Mouse (Mus musculus) central nervous system, embryonic 11.5 days (tissue): ENCODE measurements around the gene G6pc. TPM values are rescaled to one million over a fixed set of nuclear protein-coding genes. Genes with fewer than 3 reads are reported as not detected.

Experiments
- polyA plus RNA-seq: library from polyadenylated mRNA; depleted of rRNA; stranded (reverse); fragments of >200 nt; gene quantifications from 2 replicates; pipeline ENCODE4 v1.2.3, GENCODE M21; 2012; rRNA removed

Gene G6pc
- polyA plus RNA-seq, result not detected in 2 replicates

DNA sequence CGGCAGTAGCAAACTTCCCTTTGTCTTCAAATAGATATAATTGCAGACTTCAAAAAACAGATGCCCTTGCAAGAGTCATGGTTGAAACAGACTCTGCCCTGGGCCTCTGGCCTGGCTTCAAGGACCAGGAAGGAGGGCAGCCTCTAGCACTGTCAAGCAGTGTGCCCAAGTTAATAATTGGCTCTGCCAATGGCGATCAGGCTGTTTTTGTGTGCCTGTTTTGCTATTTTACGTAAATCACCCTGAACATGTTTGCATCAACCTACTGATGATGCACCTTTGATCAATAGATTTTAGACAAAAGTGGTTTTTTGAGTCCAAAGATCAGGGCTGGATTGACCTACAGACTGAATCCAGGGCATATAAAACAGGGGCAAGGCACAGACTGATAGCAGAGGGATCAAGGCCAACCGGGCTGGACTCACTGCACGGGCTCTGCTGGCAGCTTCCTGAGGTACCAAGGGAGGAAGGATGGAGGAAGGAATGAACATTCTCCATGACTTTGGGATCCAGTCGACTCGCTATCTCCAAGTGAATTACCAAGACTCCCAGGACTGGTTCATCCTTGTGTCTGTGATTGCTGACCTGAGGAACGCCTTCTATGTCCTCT lies at the start of gene G6pc:
TSS of gene G6pc (plus strand) at position 236 of the 610 bp plus-strand sequence.

DNA sequence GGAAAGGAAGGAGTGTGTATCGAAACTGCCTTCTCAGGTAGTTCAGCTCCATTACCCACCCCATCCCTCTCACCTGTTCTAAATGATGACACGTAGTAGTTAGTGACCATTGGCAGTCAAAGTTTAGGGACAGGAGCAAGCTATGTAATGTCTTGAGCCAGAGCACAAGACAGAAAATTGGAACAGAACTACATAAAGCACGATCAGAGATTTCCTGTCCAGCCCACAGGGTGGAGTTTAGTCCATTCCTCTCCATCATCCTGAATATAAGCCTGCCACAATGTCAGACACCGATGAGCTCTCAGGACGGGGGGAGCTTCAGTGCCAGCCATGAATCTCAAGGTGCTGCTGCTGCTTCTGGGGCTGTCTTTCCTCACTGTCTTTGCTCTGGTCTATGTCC lies 42.6 kb upstream of the G6pc start, which contains the start of gene Aoc2:
TSS of gene Aoc2 (plus strand) at position 301 of the 400 bp plus-strand sequence.

DNA sequence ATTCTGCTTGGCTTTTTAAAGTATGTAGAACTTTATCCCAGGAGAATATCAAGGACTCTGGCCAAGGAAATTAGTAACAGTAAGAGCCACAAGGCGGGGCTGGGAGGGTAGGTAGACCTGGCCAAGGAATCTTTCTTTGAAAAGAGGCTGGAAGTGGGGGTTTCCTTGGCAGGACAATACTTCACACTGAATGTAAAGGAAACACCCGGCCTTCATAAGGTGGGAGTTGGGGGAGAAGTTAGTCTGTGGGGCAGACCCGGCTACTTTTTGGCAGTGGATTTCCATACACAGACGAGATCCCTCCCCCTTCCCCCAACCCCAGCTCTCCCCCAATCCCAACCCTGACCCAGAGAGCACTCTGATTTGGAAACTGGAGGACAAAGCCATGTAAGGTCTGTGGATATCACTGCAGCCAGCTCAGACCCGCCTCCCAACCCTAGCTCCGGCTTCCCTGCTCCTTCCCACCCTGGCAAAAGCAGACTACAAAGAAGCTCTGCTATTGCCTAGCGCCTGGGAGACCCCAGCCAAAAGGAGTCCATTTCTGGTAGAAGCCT lies 36.9 kb upstream of the G6pc start, which contains the start of gene Aoc3:
TSS of gene Aoc3 (plus strand) at position 235 of the 554 bp plus-strand sequence.

DNA sequence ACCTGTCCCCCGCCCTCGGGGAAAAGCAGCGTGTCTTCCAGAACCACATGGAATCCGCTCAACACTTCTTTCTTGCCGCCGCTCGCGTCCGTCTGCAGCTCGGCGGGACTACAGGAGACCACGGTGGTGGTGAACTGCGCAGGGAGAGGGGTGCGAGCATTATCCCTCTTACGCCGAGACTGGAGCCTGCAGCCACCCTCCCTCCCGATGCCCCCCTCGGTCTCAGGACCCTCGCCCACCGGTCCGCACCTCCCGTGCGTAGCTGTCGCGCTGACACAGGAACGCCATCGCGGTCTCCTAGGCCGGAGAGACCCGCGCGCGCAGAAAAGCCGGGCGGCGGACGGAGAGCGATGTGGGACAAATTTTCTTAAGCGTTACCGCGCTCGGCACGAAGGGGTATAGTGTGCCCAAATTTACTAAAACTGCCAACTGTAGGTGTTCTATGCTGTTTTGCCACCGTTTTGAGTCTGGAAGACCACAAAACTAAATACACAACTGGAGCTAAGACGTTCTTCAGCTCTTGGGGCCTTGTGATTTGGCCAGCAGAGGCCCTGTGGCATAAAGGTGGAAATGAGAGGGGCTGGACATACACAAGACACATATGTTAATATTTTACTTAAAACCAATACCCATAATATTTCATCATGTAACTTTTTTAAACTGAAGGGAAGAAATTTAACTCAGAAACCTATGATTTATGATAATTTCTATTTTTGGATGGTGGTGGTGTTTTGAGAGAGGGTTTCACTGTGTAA lies 49.9 kb downstream of the G6pc start, which contains the start of gene Aarsd1:
TSS of gene Aarsd1 (minus strand) at position 515 of the 755 bp plus-strand sequence.

DNA sequence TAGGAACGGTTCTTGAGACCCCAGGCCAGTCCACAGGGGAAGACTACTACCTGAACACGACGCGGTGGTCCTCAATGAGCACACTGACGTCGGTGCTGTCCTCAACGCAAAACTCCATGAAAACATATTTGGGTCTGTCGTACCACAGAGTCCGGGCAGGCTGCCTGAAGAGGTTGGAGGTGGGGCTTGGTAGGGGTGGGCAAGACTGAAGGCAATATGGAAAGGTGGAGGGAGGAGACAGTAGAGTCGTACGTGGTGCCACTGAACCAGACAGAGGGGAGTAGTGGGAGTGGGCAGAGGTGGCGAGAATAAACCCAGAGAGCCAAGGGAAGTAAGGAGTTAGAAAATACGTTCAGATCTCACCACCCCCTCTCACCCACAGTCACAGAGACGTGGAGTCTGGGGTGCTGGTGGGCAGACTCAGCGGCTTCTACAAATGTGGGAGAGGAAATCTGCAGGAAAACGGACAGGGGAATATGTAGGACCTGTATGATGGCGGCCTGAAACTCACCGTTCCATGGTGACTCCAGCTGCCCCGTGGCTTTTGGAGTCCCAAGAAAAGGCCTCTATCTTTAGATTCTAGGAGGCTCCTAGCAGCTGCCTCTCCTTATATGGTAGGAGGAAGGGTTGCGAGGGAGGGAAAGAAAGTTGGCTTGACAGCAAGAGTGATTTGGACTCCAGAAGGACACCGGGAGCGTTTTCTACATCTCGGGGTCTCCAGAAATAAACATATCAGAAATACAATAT lies 56.9 kb downstream of the G6pc start, which contains the start of gene Gm27029:
TSS of gene Gm27029 (minus strand) at position 692 of the 747 bp plus-strand sequence.

DNA sequence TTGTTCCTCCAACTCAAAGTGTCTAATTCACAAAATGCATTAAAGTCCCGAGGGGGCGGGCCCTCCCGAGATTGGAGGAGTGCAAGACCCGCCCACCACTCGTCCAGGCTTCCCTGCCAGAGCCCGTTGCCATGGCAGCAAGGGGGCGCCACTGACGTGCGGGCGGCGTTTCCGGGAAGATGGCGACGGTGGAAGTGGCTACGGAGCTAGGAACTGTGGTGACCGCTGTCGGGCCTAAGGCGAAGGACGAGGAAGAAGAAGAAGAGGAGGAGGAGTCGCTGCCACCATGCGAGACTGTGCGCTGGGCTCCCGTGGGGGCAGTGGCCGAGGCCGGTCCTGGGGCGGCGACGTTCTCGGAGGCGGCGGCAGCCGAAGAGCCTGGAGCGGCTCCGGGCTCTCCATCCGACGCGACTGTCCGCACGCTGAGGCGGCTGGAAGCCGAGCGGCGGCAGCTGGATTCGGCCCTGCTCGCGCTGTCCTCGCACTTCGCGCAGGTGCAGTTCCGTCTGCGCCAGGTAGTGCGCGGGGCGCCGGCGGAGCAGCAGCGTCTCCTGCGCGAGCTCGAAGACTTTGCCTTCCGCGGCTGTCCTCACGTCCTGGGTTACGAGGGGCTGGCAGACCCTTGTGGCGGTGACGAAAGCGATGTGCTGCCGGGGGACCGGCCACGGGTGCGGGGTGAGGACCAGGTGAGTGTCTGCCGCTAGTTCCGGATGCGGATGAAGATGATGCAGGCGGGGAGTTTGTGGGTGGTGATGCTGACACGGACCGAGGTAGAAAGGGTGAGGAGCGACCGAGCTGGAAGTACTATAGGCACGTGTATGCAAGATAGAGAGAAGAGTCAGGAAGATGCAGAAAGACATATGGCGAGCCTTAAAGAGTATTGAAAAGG lies 57.8 kb downstream of the G6pc start, which contains the start of the genes Rundc1 and Ptges3l:
TSS of gene Rundc1 (plus strand) at position 161 of the 889 bp plus-strand sequence.
TSS of gene Ptges3l (minus strand) at position 409 of the 889 bp plus-strand sequence.

Other genes starting within 250 kb of the G6pc start
- 39.1 and 53.7 TPM in 2 replicates for gene Retreg3, start 247.7 kb upstream of the G6pc start, polyA plus RNA-seq
- gene Tubg1, start 247.6 kb upstream of the G6pc start, polyA plus RNA-seq, result 23.1 and 35.8 TPM in 2 replicates
- 2.4 and 4.7 TPM in 2 replicates for gene Tubg2, start 211.7 kb upstream of the G6pc start, polyA plus RNA-seq
- 0.77 and 1.3 TPM in 2 replicates for gene Cntnap1, start 197.0 kb upstream of the G6pc start, polyA plus RNA-seq
- gene Plekhh3, start 196.2 kb upstream of the G6pc start, polyA plus RNA-seq, result 8.0 and 10.1 TPM in 2 replicates
- gene Ccr10, start 192.1 kb upstream of the G6pc start, polyA plus RNA-seq, result not detected in 2 replicates
- 11.1 and 20.0 TPM in 2 replicates for gene Ezh1, start 141.1 kb upstream of the G6pc start, polyA plus RNA-seq
- gene Ramp2, start 121.5 kb upstream of the G6pc start, polyA plus RNA-seq, result 41.2 and 53.6 TPM in 2 replicates
- gene Vps25, start 113.9 kb upstream of the G6pc start, polyA plus RNA-seq, result 46.6 and 64.9 TPM in 2 replicates
- gene Wnk4, start 107.0 kb upstream of the G6pc start, polyA plus RNA-seq, result 7.6 and 8.6 TPM in 2 replicates
- gene Cntd1, start 88.5 kb upstream of the G6pc start, polyA plus RNA-seq, result 1.1 and 1.8 TPM in 2 replicates
- gene Coa3, start 88.4 kb upstream of the G6pc start, polyA plus RNA-seq, result 93.9 and 163 TPM in 2 replicates
- gene Becn1, start 65.3 kb upstream of the G6pc start, polyA plus RNA-seq, result 115 and 433 TPM in 2 replicates
- 101 and 138 TPM in 2 replicates for gene Psme3, start 51.3 kb upstream of the G6pc start, polyA plus RNA-seq
- gene Aoc2, start 42.5 kb upstream of the G6pc start, polyA plus RNA-seq, result 8.2 and 8.5 TPM in 2 replicates
- gene Aoc3, start 37.0 kb upstream of the G6pc start, polyA plus RNA-seq, result 0.22 and 0.24 TPM in 2 replicates
- gene Aarsd1, start 50.1 kb downstream of the G6pc start, polyA plus RNA-seq, result 59.2 and 85.3 TPM in 2 replicates
- 3.7 and 5.7 TPM in 2 replicates for gene Gm27029, start 57.2 kb downstream of the G6pc start, polyA plus RNA-seq
- 18.1 and 22.8 TPM in 2 replicates for gene Rundc1, start 57.5 kb downstream of the G6pc start, polyA plus RNA-seq
- 6.3 and 9.9 TPM in 2 replicates for gene Ptges3l, start 57.8 kb downstream of the G6pc start, polyA plus RNA-seq
- gene Rpl27, start 74.7 kb downstream of the G6pc start, polyA plus RNA-seq, result 657 and 1,364 TPM in 2 replicates
- gene Ifi35, start 80.8 kb downstream of the G6pc start, polyA plus RNA-seq, result 4.4 and 4.6 TPM in 2 replicates
- 95.7 and 130 TPM in 2 replicates for gene Rnd2, start 97.4 kb downstream of the G6pc start, polyA plus RNA-seq
- 63.1 and 63.6 TPM in 2 replicates for gene Vat1, start 98.7 kb downstream of the G6pc start, polyA plus RNA-seq
- 17.4 and 18.9 TPM in 2 replicates for gene Brca1, start 184.4 kb downstream of the G6pc start, polyA plus RNA-seq
- gene Nbr1, start 184.6 kb downstream of the G6pc start, polyA plus RNA-seq, result 82.2 and 99.2 TPM in 2 replicates
- 2.8 and 3.0 TPM in 2 replicates for gene Tmem106a, start 214.7 kb downstream of the G6pc start, polyA plus RNA-seq
- gene Gm11634, start 231.7 kb downstream of the G6pc start, polyA plus RNA-seq, result not detected in 2 replicates